Mouse (Mus musculus) embryo, embryonic 10.5 days (tissue): Measurements from ENCODE around the gene Edn2.

Experiments
- DNase-seq: peaks from one replicate; pipeline ENCODE4 v3.0.0-alpha.2; 2015; ENCODE audit warnings: low spot score

Gene Edn2

DNA sequence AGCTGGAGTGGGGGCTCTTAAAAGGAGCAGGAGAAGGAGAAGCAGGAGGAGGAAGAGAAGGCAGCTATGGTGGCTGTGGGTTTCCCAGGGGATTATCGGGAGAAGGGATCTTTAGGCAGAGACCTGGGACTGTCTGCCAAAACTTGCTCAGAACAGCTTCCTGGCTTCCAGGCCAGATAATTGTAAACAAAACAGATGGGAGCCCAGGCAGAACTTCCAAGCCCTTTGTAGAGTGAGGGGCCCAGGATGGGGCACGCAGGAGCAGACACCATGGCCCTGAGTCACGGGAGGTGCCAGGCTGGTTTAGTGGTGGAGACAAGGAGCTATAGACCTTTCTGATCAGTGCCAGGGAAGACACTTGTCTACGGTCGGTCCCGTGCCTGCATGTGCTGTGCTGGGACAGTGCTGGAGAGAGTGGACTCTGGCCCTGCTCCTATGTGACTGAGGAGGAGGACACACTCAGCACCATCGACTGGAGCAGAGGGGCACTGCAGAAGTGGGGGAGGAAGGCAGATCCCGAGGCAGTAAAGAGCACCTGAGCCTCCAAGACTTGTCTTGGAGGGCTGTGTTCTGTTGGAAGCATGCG is 43.4 kb downstream of the Edn2 start:
- no peak for DNase-seq

DNA sequence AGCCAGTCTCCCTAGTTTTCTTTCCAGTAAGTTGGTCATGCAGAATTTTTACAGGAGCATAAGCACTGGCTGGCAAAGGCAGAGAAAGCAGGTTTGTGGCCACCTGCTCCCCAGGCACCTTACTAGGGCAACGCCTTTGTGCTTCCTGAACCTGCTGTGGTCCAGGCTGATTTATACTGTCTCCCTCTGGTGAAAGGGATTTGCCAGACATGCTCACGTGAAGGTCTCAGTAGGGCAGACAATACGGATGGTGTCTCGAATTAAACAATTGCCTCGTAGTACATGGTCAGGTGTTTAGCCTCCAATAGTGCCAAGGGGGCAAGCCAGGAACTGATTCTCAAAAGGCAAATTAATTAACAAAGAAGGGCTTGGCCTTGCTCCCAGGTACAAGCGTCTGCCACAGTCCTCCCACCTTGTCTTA is 45.5 kb downstream of the Edn2 start:
- no peak for DNase-seq

DNA sequence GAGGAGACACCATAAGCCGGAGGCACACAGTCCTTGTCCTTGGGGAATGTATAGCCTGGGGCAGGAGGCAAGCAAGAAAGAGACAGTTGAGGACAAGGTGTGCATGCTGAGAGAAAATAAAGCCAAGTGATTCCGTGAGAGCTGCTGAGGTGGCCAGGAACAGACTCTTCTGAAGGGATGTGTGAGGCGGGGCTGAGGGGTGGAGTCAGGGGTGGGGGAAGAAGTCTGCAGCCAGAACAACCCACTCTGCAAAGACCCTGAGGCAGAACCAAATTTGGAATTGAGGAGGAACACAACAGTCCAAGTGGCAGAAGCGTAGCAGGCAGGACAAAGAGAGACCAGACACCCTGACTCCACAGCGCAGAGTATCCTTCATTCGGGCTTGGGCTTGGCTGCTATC is 51.1 kb downstream of the Edn2 start:
- DNase-seq, result no peak

DNA sequence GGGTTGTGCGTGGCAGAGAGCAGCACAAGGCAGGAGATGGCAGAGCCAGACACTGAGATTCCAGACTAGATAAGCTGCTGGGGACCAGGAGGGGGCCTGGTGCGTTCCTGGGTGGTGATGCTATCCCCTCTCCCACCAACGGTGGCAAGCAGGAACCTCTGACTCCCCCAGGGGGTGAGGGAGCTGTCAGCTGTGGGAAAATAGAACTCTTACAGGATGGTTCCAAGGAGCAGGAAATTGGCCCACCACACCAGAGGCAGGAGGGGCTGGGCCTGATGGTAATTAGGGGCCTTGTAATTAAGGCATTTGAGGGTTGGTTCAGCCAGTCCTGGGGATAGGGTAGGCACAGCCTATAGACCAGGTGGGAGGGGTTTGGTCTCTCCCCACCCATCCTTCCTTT is 51.8 kb downstream of the Edn2 start:
- no peak for DNase-seq

DNA sequence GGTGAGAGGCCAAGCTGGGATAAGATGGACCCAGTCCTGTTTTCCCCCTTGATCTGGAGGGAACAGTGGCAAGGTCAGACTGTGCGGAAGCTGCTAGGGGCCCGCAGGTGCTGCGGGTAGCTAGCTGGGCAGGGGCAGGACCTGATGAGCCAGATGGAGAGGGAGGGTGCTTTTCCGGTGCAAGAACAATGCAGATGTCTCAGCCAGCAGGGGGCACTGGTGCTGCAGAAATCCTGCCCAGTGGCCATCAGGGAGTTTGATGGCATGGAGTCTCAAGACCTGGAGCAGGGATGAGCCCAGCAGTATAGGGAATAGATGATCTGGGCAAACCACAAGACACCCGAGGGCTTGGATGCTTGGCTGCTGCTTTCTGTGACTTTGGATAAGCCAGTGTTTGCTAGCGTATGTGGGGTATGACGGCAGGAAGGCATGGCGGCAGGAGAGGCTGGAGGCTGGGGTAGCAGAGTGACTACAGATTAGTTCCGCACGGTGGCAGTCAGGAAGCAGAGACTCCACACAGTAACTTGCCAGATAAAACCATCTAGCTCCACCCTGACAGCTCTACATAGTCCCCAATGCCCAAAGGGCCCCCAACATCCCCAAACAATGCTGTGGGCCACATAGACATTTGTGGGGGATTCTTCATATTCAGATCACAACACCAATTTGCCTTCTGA is 55.0 kb downstream of the Edn2 start:
- DNase-seq, result peak; percentile 79

DNA sequence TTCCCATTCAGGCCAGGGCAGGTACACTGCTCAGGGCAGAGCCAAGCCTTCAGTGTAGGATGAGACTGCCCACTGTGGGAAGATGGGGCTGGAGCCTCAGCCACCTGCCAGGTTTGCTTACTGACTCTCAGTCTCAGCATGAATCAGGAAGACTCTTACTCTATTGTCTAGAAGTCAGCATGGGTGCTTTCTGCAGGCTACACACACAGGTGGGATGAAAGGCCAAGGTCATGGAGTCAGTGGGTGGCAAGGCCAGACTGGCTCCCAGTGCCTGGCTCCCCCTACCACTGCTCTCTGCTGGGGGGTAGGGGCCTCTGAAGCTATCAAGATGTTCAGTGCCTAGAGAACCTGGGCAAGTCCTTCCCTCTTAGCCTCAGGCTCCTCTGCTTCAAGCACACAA is 55.9 kb downstream of the Edn2 start:
- DNase-seq, result no peak
